14 mouse cellular contexts compared by ENCODE assay signal in genomic region chr1:90980638-90981330, GRCm38 (mm10). TPM values are rescaled to one million over a fixed set of nuclear protein-coding genes. Genes with fewer than 3 reads are reported as not detected.
DNase-seq lines count a peak whose midpoint lies in the region; ATAC-seq lines count a peak whose summit lies in the region.
"Had no signal": no experiment of that assay in that cellular context is flagged by ENCODE, and none has a peak within 500 bp of the region (broad histone marks: within the 10 kb centered on the region; RNA-seq: fewer than 3 reads in every experiment).

No protein-coding gene starts in this region.

- H3K9me3 ChIP-seq in lung, embryonic 15.5 days: no peaks in the 10 kb centered on the region
- no peaks in the 10 kb centered on the region for H3K9me3 ChIP-seq in midbrain, embryonic 16.5 days (replicated peaks; ENCODE audit: control insufficient read depth, low read length, poor library complexity, severe bottlenecking)
- H3K9me3 ChIP-seq: liver, embryonic 13.5 days had no signal

- no peak overlapping the region; the same call in none of the 2 replicates for H3K27ac ChIP-seq in lung, embryonic 15.5 days
- no peak overlapping the region for H3K27ac ChIP-seq in midbrain, embryonic 16.5 days (ENCODE audit: low read length)
- H3K27ac ChIP-seq: liver, embryonic 13.5 days had no signal

- H3K4me2 ChIP-seq in lung, embryonic 15.5 days: no peak overlapping the region
- no peak overlapping the region for H3K4me2 ChIP-seq in midbrain, embryonic 16.5 days (ENCODE audit: low read length)
- H3K4me2 ChIP-seq: liver, embryonic 13.5 days had no signal

- H3K4me1 ChIP-seq in lung, embryonic 15.5 days: peaks cover 3% of the 10 kb centered on the region; the same call in 1 of the 2 replicates
- H3K4me1 ChIP-seq in midbrain, embryonic 16.5 days (ENCODE audit: control insufficient read depth, insufficient read depth, low read length): peaks cover 3% of the 10 kb centered on the region; the same call in 1 of the 2 replicates
- H3K4me1 ChIP-seq: liver, embryonic 13.5 days had no signal

- peak; percentile 79 for ATAC-seq in lung, embryonic 15.5 days (ENCODE audit: borderline replicate concordance, extremely low read depth, low FRiP score, low TSS enrichment)
- no peak for ATAC-seq in midbrain, embryonic 16.5 days

- no peak overlapping the region for H3K9ac ChIP-seq in lung, embryonic 15.5 days
- H3K9ac ChIP-seq in midbrain, embryonic 16.5 days (ENCODE audit: low read depth, low read length): no peak overlapping the region
- H3K9ac ChIP-seq: liver, embryonic 13.5 days had no signal

- peak; percentile 38 for DNase-seq in gastrocnemius, adult 18-20 months (ENCODE audit: low spot score)
- DNase-seq in gastrocnemius, adult 8-10 months (ENCODE audit: low spot score in 2 of 2): no peak
- no peak for DNase-seq in lung, adult 18-20 months
- peak; percentile 2 for DNase-seq in gastrocnemius, postnatal 10 days
- DNase-seq in skeletal muscle tissue, adult 2 months (ENCODE audit: low read depth, low spot score): peak; percentile 73
- no peak for DNase-seq in liver
- DNase-seq: cerebellum, adult 2 months; liver, embryonic 13.5 days; thymus, adult 18-20 months had no signal

- no peaks in the 10 kb centered on the region for H3K27me3 ChIP-seq in lung, embryonic 15.5 days
- no peaks in the 10 kb centered on the region for H3K27me3 ChIP-seq in midbrain, embryonic 16.5 days (ENCODE audit: control insufficient read depth, insufficient read depth, low read depth, low read length)
- H3K27me3 ChIP-seq: liver, embryonic 13.5 days had no signal

- H3K4me3 ChIP-seq in lung, embryonic 15.5 days: no peak overlapping the region
- H3K4me3 ChIP-seq in midbrain, embryonic 16.5 days (ENCODE audit: low read depth, low read length): no peak overlapping the region
- H3K4me3 ChIP-seq: liver, embryonic 13.5 days had no signal

- H3K36me3 ChIP-seq in lung, embryonic 15.5 days: no peaks in the 10 kb centered on the region
- no peaks in the 10 kb centered on the region for H3K36me3 ChIP-seq in midbrain, embryonic 16.5 days (ENCODE audit: control insufficient read depth, insufficient read depth, low read length)
- H3K36me3 ChIP-seq: liver, embryonic 13.5 days had no signal

- 45% methylated on average over 10 of the region's 10 CpGs for WGBS in lung, embryonic 15.5 days
- 80% methylated on average over 10 of the region's 10 CpGs for WGBS in midbrain, embryonic 16.5 days

RNA-seq across cellular contexts. Expression of gene Rab17, which starts 11.3 kb away (rescaled TPM):
- not detected for total RNA-seq in gastrocnemius, adult 18-20 months (2021)
- total RNA-seq in gastrocnemius, adult 8-10 months (2022): not detected
- 3.1 and 3.8 TPM in 2 replicates for polyA plus RNA-seq in lung, embryonic 15.5 days (2015; fragmentation: Nextera tagmentation; extraction: Ambion mirVana)
- not detected for total RNA-seq in gastrocnemius, postnatal 10 days (2021)
- polyA plus RNA-seq in midbrain, embryonic 16.5 days (2015; fragmentation: Nextera tagmentation; extraction: Ambion mirVana): 0.17 and 0.19 TPM in 2 replicates
- total RNA-seq: layer of hippocampus, adult 8-10 months; monocyte, adult 5-6 weeks had no signal
- polyA plus RNA-seq: cerebellum, adult 2 months had no signal

RNA-seq across cellular contexts. Expression of gene Lrrfip1, which starts 17.8 kb away (rescaled TPM):
- 100 to 1,000 TPM; 119 to 121 TPM for total RNA-seq in gastrocnemius, adult 18-20 months (2021)
- 100 to 1,000 TPM; 104 to 126 (median 123) TPM for total RNA-seq in gastrocnemius, adult 8-10 months (2022)
- 54.8 and 60.6 TPM in 2 replicates for polyA plus RNA-seq in lung, embryonic 15.5 days (2015; fragmentation: Nextera tagmentation; extraction: Ambion mirVana)
- 100 to 1,000 TPM; 247 to 265 TPM for total RNA-seq in gastrocnemius, postnatal 10 days (2021)
- polyA plus RNA-seq in midbrain, embryonic 16.5 days (2015; fragmentation: Nextera tagmentation; extraction: Ambion mirVana): 42.7 and 44.4 TPM in 2 replicates

RNA-seq across cellular contexts. Expression of gene Prlh, which starts 27.9 kb away (rescaled TPM):
- not detected for total RNA-seq in gastrocnemius, adult 18-20 months (2021)
- total RNA-seq in gastrocnemius, adult 8-10 months (2022): not detected
- not detected in 2 replicates for polyA plus RNA-seq in lung, embryonic 15.5 days (2015; fragmentation: Nextera tagmentation; extraction: Ambion mirVana)
- total RNA-seq in gastrocnemius, postnatal 10 days (2021): not detected
- polyA plus RNA-seq in midbrain, embryonic 16.5 days (2015; fragmentation: Nextera tagmentation; extraction: Ambion mirVana): not detected in 2 replicates
- total RNA-seq: heart, postnatal 10 days; layer of hippocampus, adult 8-10 months; monocyte, adult 5-6 weeks had no signal

Comparison
In these comparisons a context has a peak if more than half of its experiments do, and no peak if none do; other contexts are left out.
1. DNase-seq: peak in gastrocnemius, adult 18-20 months (single experiment), gastrocnemius, postnatal 10 days (single experiment) and skeletal muscle tissue, adult 2 months (single experiment); none in gastrocnemius, adult 8-10 months (0 of 2), lung, adult 18-20 months (0 of 2) and liver (single experiment).